Mouse (Mus musculus) kidney, postnatal 14 days (tissue): ENCODE data around the gene Fam8a1.
A peak's percentile ranks its signal among the peaks of the same experiment; 100 is the strongest.

Source experiments
- DNase-seq: peaks from one replicate; pipeline ENCODE4 v3.0.0; 2022; ENCODE audit warnings: mixed read lengths

The Fam8a1 gene

DNA sequence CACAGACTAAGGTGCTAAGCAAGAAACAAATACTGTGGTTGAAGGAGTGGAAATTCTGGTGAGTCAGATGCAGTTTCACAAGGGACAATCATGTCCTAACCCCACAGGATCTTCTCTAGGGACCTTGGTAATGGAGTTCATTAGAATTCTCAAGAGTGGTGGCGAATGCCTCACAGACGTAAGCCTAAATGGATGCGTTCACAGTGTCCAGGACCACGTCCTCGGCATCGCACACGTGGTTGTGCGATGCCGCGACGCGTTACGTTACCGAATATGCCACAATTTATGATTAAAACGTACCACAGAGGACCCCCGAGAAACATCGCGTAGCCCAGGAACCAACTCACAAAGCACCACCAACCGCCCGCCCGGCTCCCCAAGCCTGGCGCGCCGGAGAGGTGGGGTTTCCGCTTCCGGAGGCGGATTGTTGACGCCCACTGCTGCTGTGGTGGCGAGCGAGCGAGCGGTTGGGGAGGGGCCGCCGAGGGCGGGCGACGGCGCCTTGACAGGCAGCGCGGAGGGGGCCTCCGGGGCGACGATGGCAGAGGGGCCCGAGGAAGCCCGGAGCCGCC, at the start of gene Fam8a1:
Gene Fam8a1 (plus strand): TSS at position 475 of the 572 bp plus-strand sequence.
- DNase-seq = peak; percentile 93

DNA sequence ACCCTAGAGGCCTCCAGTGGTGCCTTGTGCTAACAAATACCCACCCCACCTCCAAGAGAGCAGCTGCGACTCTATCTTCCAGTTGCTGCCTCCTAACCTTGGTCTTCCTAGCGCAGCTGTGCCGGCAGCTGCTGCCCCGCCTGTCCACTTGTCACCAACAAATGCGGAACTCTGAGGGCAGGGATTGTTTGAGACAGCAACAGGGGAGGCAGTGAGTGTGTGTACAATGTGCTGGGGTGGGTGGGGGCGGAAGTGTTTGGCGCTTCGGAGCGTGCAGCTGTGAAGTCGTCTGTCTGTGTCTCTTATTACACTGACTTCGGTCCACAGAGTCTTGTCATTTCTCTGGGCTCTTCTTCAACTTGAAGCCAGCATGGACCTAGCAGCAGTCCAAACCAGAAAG, 49.7 kb upstream of the Fam8a1 start:
- DNase-seq = peak; percentile 3

DNA sequence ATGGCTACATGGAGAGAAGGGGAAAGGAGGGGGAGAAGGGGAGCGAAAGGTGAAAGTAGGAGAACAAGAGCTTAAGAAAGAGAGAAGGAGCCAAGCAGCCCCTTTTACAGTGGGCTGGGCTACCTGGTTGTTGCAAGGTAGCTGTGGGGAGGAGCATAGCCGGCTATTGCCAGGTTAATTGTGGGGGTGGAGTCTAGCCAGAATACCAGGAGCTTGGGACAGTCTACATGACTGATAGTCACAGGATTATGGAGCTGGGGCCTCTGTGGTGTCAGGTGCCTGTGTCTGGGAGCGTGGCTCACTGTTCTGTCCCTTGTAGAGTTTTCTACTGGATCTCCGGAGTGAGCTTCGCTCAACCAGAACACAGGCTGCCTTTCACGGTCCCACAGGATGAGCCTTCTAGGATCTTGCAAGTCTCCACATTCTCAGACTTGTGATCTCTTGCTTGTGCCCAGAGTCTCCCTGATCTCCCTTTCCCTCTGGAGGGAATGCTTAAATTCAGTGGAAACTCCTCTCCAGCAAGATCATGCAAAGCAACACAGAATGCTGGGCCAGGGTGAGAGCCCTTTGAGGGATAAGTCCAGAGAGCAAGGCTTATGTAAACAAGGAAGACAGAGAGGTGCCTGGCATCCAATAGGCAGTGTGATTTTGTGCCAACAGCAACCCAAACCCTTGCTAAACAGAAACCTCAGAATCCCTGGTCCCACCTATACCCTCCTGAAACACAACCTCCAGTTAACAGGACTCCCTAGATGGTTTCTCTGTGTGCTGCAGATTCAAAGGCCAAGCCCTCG, 48.2 kb upstream of the Fam8a1 start:
- no peak for DNase-seq

DNA sequence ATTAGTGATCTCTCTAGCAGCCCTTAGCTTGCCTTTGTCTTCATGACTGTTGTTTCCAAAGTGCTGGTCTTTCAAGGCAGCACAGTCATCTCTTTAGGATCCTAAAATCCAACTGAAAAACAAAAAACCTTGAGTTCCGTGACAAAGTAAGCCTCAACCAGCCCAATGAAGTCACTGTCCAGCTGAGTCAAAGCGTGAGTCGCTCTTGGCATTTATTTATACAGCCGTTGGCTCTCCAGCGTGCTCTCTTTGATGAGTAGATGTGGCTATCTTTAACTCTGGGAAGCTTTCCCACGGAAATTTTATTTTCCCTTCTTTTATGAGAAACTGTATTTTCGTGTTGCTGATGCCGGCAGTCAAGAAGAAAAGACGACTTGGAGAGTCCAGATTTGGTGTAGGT, 42.7 kb upstream of the Fam8a1 start:
- no peak for DNase-seq

DNA sequence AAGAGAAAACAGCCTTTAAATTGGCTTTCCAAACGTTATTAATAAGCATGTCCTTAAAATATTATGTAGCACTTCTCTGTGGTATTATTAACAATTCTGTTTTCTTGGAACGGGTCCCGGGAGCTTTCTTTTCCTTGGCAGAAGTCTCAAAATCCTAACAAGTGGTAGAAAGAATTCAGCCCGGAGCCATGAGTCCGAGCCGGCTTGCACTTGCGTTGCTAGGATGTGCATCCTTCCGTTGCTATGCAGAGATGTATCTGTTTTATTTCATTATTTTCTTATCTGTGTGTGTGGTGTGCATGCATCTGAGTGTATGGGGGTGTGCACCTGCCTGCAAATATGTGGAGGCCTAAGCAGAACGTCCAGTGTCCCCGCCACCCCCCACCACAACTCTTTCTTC, 41.5 kb upstream of the Fam8a1 start:
- DNase-seq = peak; percentile 49

DNA sequence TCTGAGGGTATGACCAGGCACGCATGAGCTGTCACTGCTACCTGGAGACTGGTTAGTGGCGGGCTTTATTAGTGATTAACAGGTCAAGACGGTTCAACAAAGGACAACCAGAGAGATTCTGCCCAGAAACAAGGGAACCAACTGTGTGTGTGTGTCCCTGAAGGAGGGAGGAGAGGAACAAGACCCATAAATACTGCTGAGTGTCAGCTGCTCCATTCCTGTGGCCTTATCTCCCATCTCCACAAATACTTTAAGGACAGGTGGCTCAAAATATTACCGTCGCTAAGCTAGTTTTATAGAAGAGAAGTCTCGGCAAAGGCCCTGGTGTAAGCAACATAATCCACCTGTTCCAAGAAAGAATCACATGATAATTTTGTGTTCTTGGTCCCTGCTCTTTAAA, 39.9 kb upstream of the Fam8a1 start:
- no peak for DNase-seq

DNA sequence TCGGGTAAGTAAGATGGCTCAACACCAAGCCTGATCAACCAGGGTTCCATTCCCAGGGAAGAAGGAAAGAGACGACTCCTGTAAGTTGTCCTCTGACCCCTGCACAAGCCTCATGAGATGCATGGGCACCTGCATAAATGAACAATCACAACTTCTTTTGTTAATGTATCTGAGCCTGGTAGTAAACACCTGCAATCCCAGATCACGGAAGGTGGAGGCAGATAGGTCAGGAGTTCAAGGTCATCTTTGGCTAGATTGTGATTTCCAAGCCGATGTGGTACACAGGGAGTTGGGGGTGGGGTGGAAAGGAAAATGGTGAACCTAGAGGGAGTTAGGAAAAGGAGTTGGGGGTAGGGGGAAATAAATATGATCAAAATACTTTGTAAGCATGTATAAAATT, 36.5 kb upstream of the Fam8a1 start:
- DNase-seq = no peak

DNA sequence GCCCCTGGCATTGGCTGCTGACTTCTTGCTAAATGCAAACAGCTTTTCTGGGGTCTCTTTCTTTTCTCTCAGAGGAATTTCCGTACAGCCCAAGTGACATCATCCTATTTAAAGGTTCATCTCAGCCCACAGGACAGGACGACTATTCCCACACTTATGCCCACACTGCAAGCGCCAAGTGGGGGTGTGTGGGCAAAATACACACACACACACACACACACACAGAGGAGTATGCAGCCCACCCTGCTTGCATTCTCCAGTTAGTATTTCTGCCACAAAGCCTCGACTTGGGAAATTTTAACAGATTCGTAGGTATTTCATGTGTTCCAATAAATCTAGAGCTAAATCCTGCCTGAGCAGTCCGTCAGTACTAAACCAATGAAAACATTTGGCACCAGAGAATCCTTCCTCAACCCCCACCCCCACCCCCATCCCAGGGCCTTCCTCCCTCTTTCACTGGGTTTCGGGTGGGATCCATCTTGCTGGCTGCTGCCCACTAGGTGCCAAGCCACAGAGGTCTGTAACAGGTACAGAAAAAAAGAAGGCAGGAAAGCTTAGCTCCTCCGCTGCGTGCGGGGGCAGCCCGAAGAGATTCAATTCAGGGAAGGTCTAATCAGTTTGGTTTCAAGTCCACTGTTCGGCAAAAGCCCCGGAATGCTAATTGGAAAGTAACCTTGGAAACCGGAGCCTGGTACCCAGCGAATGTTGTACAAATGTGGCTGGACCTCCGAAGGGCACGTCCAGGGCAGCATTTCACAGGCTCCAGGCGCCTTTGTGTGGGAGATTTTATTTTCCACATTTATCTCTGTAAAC, 35.8 kb upstream of the Fam8a1 start:
- DNase-seq = no peak

DNA sequence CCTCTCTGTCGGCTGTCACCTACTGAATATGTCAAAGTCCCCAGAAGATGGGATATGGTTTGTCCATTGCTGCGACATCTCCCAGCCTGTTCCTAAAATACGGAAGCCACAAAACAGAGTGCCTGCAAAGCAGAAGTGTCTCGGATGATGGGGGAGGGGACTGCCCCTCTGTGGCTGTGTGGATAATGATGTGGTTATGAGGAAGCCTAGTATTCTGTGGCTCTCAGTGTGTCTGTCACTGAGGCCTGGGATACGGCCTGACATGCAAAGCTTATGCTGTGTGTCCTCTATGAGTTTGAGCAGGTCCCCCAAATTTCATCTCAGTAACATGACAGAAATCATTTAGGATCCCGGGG, 35.2 kb upstream of the Fam8a1 start:
- DNase-seq = no peak

DNA sequence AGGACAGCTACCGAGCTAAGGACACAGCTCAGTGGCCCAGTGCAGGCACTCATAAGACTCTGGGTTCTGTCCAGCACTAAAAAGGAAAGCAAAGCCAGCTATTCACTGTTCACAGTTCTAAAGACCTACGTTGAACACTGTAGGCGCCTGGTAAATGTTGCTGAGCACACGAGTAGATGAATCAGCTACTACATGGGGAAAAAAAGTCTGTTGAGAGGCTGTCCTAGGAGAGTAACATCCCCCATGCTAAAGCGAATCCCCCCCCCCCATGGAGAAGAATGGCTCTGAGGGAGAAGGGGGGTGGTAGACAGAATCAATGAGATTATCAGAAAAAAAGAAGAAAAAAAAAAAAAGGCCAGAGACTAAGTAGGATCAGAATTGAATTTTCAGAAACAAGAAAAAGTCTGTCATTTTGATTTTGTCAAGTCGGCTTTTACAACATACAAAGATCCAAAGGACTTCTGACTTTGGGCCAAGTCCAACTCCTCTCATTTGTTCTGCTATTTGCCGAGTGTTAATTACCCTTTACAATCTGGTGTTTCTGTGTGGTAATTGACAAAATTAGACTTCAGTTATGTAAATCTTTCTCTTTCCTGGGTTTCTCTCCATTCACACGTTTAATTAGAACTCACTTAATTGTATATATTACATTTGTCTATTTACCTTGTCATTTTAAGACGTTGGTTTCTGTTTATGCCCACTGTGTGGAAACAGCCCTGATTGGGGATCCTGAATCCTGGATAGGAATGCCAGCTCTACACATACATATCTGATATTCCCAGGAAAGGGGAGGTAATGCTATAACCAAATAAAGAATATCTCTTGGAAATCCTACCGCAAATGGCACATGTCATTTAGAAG, 28.5 kb upstream of the Fam8a1 start:
- no peak for DNase-seq

DNA sequence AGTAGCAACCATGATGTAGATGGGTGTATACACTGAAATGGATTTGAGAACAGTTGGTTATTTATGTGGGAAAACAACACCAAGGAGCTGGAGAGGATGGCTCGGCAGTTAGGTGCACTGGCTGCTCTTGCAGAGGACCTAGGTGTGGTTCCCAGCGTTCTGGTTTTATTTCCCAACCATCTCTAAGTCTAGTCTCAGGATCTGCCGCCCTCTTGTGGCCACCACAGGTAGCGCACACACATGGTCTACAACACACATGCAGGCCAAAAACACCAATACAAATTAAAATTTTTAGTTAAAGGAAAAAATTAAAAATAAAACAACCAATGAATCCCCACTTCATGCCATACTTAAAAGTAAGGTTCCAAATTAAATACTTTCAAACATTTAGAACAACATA, 27.0 kb upstream of the Fam8a1 start:
- DNase-seq = no peak

DNA sequence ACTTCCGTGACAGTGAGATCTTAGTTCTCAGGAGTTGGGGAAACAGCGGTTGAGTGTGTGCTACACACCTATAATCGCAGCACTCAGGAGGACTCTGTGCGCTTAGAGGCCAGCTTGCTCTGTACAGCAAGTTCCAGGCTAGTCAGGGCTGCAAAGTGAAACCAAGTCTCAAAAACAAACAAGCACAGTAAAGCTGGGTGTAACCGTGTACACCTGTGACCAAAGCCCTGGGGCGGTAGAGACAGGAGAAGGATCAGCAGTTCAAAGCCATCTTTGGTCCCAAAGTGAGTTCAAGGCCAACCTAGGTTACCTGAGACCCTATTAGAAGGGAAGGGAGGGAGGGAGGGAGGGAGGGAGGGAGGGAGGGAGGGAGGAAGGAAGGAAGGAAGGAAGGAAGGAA, 25.1 kb upstream of the Fam8a1 start:
- DNase-seq = no peak

DNA sequence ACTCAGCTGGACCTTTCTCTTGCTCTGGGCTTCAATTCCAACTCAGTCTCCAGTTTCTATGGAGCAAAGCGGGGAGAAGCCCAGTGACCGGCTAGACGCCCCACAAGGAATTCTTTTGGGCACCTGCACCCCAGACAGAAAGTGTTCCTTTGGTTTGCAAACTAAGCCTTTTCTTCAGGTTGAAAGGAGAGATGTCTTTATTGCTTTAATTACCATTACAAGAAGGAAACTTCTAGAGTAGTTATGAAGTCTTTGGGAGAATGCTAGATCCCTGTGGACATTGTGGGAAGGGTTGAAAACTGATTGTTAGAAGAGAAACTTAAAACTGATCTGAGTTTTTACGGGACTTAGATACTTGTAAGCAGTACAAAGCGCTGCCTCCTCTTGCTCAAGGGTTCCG, 23.8 kb upstream of the Fam8a1 start:
- DNase-seq = no peak

DNA sequence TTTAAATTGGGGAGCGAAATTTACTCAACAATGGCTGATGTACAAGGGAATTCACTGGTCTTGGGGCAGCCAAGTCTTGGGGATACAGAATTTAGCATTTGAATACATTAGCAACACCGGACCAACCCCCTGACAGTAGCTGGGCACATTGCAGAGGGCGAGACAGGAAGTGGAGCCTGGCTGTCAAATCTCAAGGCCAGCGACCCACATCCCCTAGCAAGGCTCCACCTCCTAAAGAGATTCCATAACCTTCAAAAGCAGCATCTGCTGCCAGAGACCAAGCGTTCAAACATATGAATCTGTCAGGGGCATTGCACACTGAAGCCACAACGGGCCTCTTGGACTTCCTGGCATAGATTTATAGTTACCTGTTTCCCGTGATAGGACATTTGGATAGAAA, 17.5 kb upstream of the Fam8a1 start:
- DNase-seq = no peak

DNA sequence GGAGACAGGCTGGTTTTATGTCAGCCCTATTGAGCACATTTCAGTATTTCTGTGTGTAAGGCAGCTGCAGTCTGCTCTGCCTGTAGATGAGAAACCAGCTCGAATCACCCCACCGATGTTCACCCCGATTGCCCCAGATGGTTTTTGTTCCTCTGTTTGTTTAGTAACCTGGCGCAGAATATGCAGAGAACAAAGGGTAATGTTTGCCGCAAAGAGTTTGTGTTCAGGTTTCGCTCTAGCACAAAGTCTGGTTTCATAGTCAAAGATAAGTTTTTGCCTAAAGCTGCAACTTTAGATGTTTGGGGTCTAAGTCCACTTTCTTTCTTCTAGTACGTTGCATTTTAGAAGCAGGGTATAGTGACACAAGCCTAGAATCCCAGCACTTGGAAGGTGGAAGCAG, 16.7 kb upstream of the Fam8a1 start:
- no peak for DNase-seq

DNA sequence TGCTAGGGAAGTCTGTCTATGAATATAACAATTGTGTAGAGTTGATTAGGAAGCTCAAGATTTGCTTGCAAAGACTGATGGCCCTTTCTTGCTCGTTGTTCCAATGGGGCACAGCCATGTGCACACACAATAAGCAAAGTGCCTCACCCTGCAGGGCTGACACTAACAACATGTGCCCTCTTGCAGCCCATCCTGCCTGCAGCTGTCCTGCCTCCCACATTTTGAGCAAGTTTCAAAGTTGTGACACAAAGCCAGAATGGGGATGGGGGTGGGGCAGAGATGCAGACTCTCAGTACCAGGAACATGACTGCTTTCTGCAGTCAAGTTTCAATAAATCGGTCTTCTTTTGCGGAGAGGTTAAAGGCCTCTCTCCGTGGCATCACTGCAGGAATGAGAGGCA, 15.7 kb upstream of the Fam8a1 start:
- DNase-seq = no peak

DNA sequence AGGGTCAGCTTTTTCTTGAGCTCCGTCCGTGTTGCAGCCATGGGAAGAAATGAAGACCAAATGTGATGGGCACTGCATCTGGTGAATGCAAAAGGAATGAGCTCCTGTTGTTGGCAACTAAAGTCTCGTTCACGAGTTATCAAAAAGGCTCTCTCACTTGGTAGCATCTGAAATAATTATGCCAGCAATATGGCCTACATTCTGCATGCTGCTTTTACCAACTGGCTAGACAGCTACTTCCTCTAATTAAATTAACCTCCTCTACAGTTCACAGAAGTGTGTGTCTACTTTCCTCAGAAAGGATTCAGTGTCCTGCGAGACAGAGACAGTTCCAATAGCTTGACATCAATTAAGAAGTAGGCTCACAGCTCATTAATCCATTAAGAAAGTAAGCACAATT, 14.8 kb upstream of the Fam8a1 start:
- no peak for DNase-seq

DNA sequence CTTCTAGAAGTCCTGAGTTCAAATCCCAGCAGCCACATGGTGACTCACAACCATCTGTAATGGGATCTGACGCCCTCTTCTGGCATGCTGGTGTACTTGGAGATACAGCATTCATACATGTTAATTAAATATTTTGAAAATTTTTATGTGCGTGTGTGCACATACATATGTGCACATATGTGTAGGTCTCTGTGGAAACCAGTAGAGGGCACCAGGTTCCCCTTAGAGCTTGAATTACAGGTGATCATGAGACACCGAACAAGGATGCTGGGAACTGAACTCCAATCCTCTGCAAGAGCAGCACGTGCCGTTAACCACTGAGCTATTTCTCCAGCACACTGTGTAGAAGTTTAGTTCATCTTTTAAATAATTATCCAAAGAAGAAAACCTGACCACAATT, 10.1 kb upstream of the Fam8a1 start:
- no peak for DNase-seq

DNA sequence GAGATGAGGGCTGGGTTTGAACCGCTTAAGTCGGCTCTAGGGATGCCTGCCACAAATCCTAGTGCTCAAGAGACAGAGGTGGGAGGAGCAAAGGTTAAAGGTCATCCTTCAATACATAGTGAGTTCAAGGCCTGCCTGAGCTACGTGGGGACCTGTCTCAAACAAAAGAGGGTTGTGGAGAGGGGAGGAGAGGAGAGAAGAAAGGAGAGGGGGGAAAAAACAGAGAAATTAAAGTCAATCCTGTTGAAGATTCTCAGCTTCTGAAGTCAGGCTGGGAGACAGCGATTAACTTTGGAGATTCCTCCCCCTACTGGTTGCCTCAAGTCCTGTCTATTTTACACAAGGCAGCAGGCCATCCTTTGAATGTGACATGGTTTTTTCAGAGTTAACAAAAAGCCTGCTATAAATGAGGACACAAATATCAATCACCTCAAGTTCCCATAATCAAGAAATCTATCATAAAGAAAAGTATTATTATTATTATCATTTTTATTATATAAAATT, 5.8 kb upstream of the Fam8a1 start:
- DNase-seq = peak; percentile 37

DNA sequence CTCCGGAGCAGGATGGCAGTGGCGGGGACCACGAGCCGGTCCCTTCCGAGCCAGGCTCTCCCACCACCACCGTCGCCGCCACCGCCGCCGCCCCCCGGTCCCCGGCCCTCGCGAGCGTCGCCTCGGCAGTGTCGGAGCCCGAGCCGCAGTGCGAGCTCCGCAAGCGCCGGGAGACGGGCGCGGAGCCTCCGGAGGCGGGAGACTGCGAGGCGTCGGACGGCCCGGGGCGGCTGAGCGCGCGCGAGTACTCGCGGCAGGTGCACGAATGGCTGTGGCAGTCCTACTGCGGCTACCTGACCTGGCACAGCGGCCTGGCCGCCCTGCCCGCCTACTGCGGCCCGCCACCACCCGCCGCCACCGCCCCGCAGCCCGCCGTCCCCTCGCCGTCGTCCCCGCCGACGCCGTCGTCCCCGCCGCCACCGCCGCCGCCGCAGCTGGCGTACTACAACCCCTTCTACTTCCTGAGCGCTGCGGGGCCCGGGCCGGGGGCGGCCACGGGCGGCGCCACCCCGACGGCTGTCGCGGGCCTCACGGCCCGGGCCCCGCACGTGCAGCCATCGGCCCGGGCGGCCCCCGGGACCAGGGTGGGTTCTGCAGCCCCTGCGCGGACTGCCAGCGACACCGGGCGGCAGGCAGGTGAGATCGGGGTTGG, 424 bp downstream of the Fam8a1 start:
- no peak for DNase-seq

DNA sequence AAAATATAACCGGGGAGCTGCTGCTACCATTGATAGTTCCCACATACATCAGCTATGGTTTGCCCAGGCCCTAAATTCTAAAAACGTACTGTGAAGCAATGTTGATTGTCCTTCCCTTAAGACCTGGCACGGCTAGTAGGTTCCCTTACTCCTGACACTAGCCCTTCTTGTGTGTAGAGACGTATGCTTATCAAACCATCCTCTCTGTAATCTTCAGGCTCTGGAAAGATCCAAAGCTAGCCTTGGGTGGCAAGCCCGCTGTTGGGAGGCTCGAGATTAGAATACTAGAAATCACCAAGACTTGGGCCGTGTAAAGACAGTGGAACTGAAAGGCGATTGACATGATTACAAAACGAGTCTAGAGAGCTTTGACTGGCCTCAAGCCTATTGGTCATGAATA, 1.2 kb downstream of the Fam8a1 start:
- no peak for DNase-seq

DNA sequence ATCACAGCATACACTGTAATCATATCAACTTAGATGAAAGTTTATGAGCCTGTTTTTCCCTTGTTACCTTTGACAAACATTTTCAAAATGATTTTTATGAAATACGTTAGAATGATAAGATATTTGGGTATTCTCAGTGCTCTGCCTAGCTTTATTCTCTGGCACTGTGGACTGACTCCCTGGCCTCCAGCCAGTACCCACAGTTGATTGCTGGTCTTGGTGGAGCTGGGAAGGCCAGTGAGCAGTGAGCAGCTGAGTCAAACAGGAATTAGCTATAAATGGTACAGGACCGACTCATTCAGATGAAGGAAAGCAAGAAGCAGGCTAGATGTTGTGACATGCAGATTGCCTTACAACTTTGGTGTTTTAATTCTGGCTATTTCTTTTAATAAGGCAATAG, 5.3 kb downstream of the Fam8a1 start:
- no peak for DNase-seq
